In the genomic region with DNA sequence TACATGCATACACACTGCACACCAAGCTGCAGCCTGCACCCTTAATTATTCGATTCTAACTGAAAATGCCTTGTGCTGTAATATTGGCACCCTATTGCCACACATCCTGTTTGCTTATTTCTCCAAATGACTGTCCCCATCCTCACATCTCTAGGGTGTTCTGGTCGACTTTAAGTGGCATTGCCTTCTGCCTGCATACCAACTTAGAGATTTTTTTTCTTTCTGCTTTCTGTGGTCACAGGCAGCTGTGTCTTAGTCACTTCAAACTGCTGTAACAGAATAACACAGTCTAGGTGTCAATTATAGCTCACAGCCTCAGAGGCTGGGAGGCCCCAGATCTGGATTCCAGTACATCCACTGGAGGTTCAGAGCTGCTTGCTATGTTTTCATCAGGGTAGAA, we compare ENCODE assay signal across 20 mouse cellular contexts. TPM values are rescaled to one million over a fixed set of nuclear protein-coding genes. Genes with fewer than 3 reads are reported as not detected.
DNase-seq lines count a peak whose midpoint lies in the region; ATAC-seq and TF ChIP-seq lines count a peak whose summit lies in the region.
"Had no signal": no experiment of that assay in that cellular context is flagged by ENCODE, and none has a peak within 500 bp of the region (broad histone marks: within the 10 kb centered on the region; RNA-seq: fewer than 3 reads in every experiment).

No protein-coding gene starts in this region.

- intact Hi-C loops in left cerebral cortex, postnatal 10 days (cut with DNase I), result no loop called here
- intact Hi-C loops in left cerebral cortex, postnatal 25 days (cut with DNase I), result no loop called here

- TF ChIP-seq POLR2A in CH12.LX (IDR thresholded peaks at IDR 0.05; ENCODE audit: low read depth, low read length), result no peak; the same call in 1 of the 2 replicates

- no peaks in the 10 kb centered on the region for H3K27me3 ChIP-seq in CH12.LX (replicated peaks)
- no peaks in the 10 kb centered on the region for H3K27me3 ChIP-seq in midbrain, embryonic 14.5 days (ENCODE audit: control insufficient read depth, insufficient read depth, low read length)
- H3K27me3 ChIP-seq: heart, embryonic 13.5 days; hindbrain, embryonic 13.5 days; intestine, embryonic 15.5 days; neural tube, embryonic 13.5 days had no signal

- TF ChIP-seq RAD21 in CH12.LX (IDR thresholded peaks at IDR 0.05; ENCODE audit: low read depth, low read length), result peak; percentile 27

- TF ChIP-seq CTCF in CH12.LX (conservative IDR thresholded peaks at IDR 0.05 in 1 of 2, IDR thresholded peaks at IDR 0.05 in 1 of 2; ENCODE audit: low read depth in 2 of 2, low read length in 2 of 2), result no peak

- peaks cover 16 to 69% of the 10 kb centered on the region in 2 experiments for H3K4me1 ChIP-seq in CH12.LX (ENCODE audit: control insufficient read depth in 1 of 2, insufficient read depth in 2 of 2)
- H3K4me1 ChIP-seq in midbrain, embryonic 14.5 days (ENCODE audit: control insufficient read depth, insufficient read depth, low read length), result no peaks in the 10 kb centered on the region
- H3K4me1 ChIP-seq: forebrain, embryonic 10.5 days; heart, embryonic 13.5 days; hindbrain, embryonic 13.5 days; intestine, embryonic 15.5 days; neural tube, embryonic 13.5 days had no signal

- peaks cover 43% of the 10 kb centered on the region for H3K79me2 ChIP-seq in CH12.LX (replicated peaks; ENCODE audit: control insufficient read depth, extremely low read depth, insufficient read depth, poor library complexity, severe bottlenecking)

- in situ Hi-C loops in CH12.LX (cut with MboI; ENCODE audit: low pct_ligation_motif_present, low pct_unique_long_range_greater_than_20kb, low sequenced_read_pairs), result no loop called here

- dilution Hi-C loops in CH12.LX (cut with MboI; ENCODE audit: extremely low pct_ligation_motif_present, extremely low pct_unique_long_range_greater_than_20kb, low sequenced_read_pairs), result no loop called here

- peaks cover 20% of the 10 kb centered on the region for H3K9me3 ChIP-seq in CH12.LX (replicated peaks; ENCODE audit: low read length)
- no peaks in the 10 kb centered on the region for H3K9me3 ChIP-seq in midbrain, embryonic 14.5 days (ENCODE audit: control insufficient read depth, low read length)
- H3K9me3 ChIP-seq: forebrain, embryonic 10.5 days; heart, embryonic 13.5 days; hindbrain, embryonic 13.5 days; intestine, embryonic 15.5 days; neural tube, embryonic 13.5 days had no signal

- H3K4me2 ChIP-seq in CH12.LX (ENCODE audit: insufficient read depth, low read depth, poor library complexity, severe bottlenecking), result peak overlapping the region; percentile 99
- H3K4me2 ChIP-seq in midbrain, embryonic 14.5 days (ENCODE audit: low read length), result no peak overlapping the region
- H3K4me2 ChIP-seq: heart, embryonic 13.5 days; hindbrain, embryonic 13.5 days; intestine, embryonic 15.5 days; neural tube, embryonic 13.5 days had no signal

- no peak overlapping the region for H3K4me3 ChIP-seq in CH12.LX (replicated peaks in 1 of 3; ENCODE audit: low read depth in 2 of 3, low read length in 2 of 3, poor library complexity in 1 of 3)
- no peak overlapping the region for H3K4me3 ChIP-seq in midbrain, embryonic 14.5 days (replicated peaks; ENCODE audit: low read depth, low read length)
- H3K4me3 ChIP-seq: forebrain, embryonic 10.5 days; heart, embryonic 13.5 days; hindbrain, embryonic 13.5 days; intestine, embryonic 15.5 days; neural tube, embryonic 13.5 days had no signal

- TF ChIP-seq EP300 in CH12.LX (IDR thresholded peaks at IDR 0.05; ENCODE audit: low read length), result peak; percentile 97

- peak; percentile 78 for DNase-seq in 416B (ENCODE audit: low read depth)
- peak; percentile 93 for DNase-seq in CH12.LX (ENCODE audit: extremely low read depth)
- DNase-seq in midbrain, embryonic 14.5 days, result no peak
- DNase-seq in testis, postnatal 10 days (ENCODE audit: low spot score), result no peak
- no peak for DNase-seq in left cerebral cortex, postnatal 10 days (ENCODE audit: extremely low spot score in 1 of 2, low spot score in 2 of 2)
- no peak for DNase-seq in left cerebral cortex, postnatal 25 days (ENCODE audit: low spot score in 2 of 2)
- DNase-seq: adrenal gland, postnatal 10 days; cerebellum, adult 11-12 months; forebrain, postnatal 0 days; kidney, postnatal 36 days; right cerebral cortex, adult 18-20 months; thymus, postnatal 25 days had no signal

- peak; percentile 71 for ATAC-seq in common myeloid progenitor, adult 5-6 weeks (replicated peaks; ENCODE audit: low read depth, poor library complexity, severe bottlenecking)
- ATAC-seq in megakaryocyte, adult 5-6 weeks (ENCODE audit: poor library complexity, severe bottlenecking), result peak; percentile 63
- no peak for ATAC-seq in midbrain, embryonic 14.5 days (ENCODE audit: low FRiP score, low TSS enrichment)
- ATAC-seq: forebrain, postnatal 0 days; intestine, embryonic 15.5 days; lung, postnatal 0 days had no signal

- peak overlapping the region; percentile 84 for H3K9ac ChIP-seq in CH12.LX (ENCODE audit: insufficient read depth, low read depth)
- no peak overlapping the region for H3K9ac ChIP-seq in midbrain, embryonic 14.5 days (replicated peaks; ENCODE audit: low read length)
- H3K9ac ChIP-seq: forebrain, postnatal 0 days; heart, embryonic 13.5 days; hindbrain, embryonic 13.5 days; intestine, embryonic 15.5 days; neural tube, embryonic 13.5 days had no signal

- WGBS in midbrain, embryonic 14.5 days, result 77% methylated on average over 2 of the region's 2 CpGs

- peak overlapping the region; percentile 99 for H3K27ac ChIP-seq in CH12.LX (ENCODE audit: insufficient read depth, low read depth)
- H3K27ac ChIP-seq in midbrain, embryonic 14.5 days (replicated peaks; ENCODE audit: low read depth, low read length), result no peak overlapping the region
- H3K27ac ChIP-seq: forebrain, embryonic 10.5 days; heart, embryonic 13.5 days; hindbrain, embryonic 13.5 days; intestine, embryonic 15.5 days; neural tube, embryonic 13.5 days had no signal

- peaks cover 35 to 58% of the 10 kb centered on the region in 2 experiments for H3K36me3 ChIP-seq in CH12.LX (replicated peaks in 1 of 2; ENCODE audit: control insufficient read depth in 1 of 2, insufficient read depth in 1 of 2, low read length in 1 of 2)
- H3K36me3 ChIP-seq in midbrain, embryonic 14.5 days (ENCODE audit: control insufficient read depth, insufficient read depth, low read length), result no peaks in the 10 kb centered on the region
- H3K36me3 ChIP-seq: forebrain, embryonic 10.5 days; heart, embryonic 13.5 days; hindbrain, embryonic 13.5 days; intestine, embryonic 15.5 days; neural tube, embryonic 13.5 days had no signal

TF ChIP-seq in CH12.LX, 34 proteins besides CTCF, POLR2A, EP300 and RAD21 (continues in another document):
- peak; percentile 21; the same call in 1 of the 2 replicates for TF ChIP-seq SMC3 (IDR thresholded peaks at IDR 0.05; ENCODE audit: low read depth, low read length)
- no peak for TF ChIP-seq MAX (IDR thresholded peaks at IDR 0.05; ENCODE audit: low read length)
- TF ChIP-seq MAZ (IDR thresholded peaks at IDR 0.05; ENCODE audit: low read depth, low read length), result 0 out of 2 replicates have a peak, but pooled peaks have one; percentile 79
- 0 out of 2 replicates have a peak, but pooled peaks have one; percentile 52 for TF ChIP-seq KAT2A (IDR thresholded peaks at IDR 0.05; ENCODE audit: insufficient replicate concordance, low read length)
- TF ChIP-seq JUN (IDR thresholded peaks at IDR 0.05; ENCODE audit: insufficient read depth, low read depth, low read length), result peak; percentile 86
- TF ChIP-seq TCF12 (IDR thresholded peaks at IDR 0.05; ENCODE audit: low read depth, low read length), result peak; percentile 95
- peak; percentile 35; the same call in 1 of the 2 replicates for TF ChIP-seq ELF1 (IDR thresholded peaks at IDR 0.05; ENCODE audit: low read depth, low read length)
- 0 out of 2 replicates have a peak, but pooled peaks have one; percentile 28 for TF ChIP-seq UBTF (IDR thresholded peaks at IDR 0.05; ENCODE audit: low read depth, low read length)
- peak; percentile 90 for TF ChIP-seq SIN3A (IDR thresholded peaks at IDR 0.05; ENCODE audit: low read length)
- TF ChIP-seq ZNF384 (IDR thresholded peaks at IDR 0.05; ENCODE audit: low read depth, low read length), result peak; percentile 98
- no peak for TF ChIP-seq ZC3H11A (IDR thresholded peaks at IDR 0.05; ENCODE audit: low read depth, low read length)
- no peak for TF ChIP-seq ZMIZ1 (IDR thresholded peaks at IDR 0.05; ENCODE audit: low read depth, low read length)
- no peak; the same call in 1 of the 2 replicates for TF ChIP-seq HCFC1 (IDR thresholded peaks at IDR 0.05; ENCODE audit: low read depth, low read length)
- TF ChIP-seq TBP (conservative IDR thresholded peaks at IDR 0.05; ENCODE audit: low read depth, low read length), result 0 out of 2 replicates have a peak, but pooled peaks have one; percentile 13
- TF ChIP-seq USF1 (IDR thresholded peaks at IDR 0.05; ENCODE audit: low read depth, low read length), result no peak
- TF ChIP-seq ETS1 (conservative IDR thresholded peaks at IDR 0.05; ENCODE audit: low read depth, low read length), result peak; percentile 97
- peak; percentile 89 for TF ChIP-seq BHLHE40 (IDR thresholded peaks at IDR 0.05; ENCODE audit: low read depth, low read length)
- TF ChIP-seq NRF1 (IDR thresholded peaks at IDR 0.05; ENCODE audit: low read depth, low read length), result no peak
- peak; percentile 80 for TF ChIP-seq CHD2 (IDR thresholded peaks at IDR 0.05; ENCODE audit: low read length)
- no peak for TF ChIP-seq NELFE (IDR thresholded peaks at IDR 0.05; ENCODE audit: low read depth, low read length)
- peak; percentile 81 for TF ChIP-seq MAFK (IDR thresholded peaks at IDR 0.05; ENCODE audit: insufficient replicate concordance, low read length)
- no peak for TF ChIP-seq USF2 (conservative IDR thresholded peaks at IDR 0.05; ENCODE audit: low read depth, low read length)
- peak; percentile 83 for TF ChIP-seq RCOR1 (conservative IDR thresholded peaks at IDR 0.05; ENCODE audit: low read depth, low read length)
- TF ChIP-seq POLR2AphosphoS2 (IDR thresholded peaks at IDR 0.05; ENCODE audit: low read depth, low read length), result no peak
- no peak for TF ChIP-seq GABPA (IDR thresholded peaks at IDR 0.05; ENCODE audit: insufficient replicate concordance, low read depth, low read length)
- TF ChIP-seq MYC (IDR thresholded peaks at IDR 0.05; ENCODE audit: low read depth, low read length), result peak; percentile 78

RNA-seq across cellular contexts. Expression of gene Nlrc5, which starts 24.4 kb away (rescaled TPM):
- 58.6 and 73.0 TPM in 2 replicates for total RNA-seq in CH12.LX (2012; rRNA removed)
- total RNA-seq in CH12.LX (2014; rRNA removed), result 58.1 and 60.2 TPM in 2 replicates
- 72.5 and 75.2 TPM in 2 replicates for polyA plus RNA-seq in CH12.LX (2012; ENCODE audit: insufficient read length, low read depth)
- total RNA-seq in common myeloid progenitor, adult 5-6 weeks (2017), result 42.9 and 52.2 TPM in 2 replicates
- total RNA-seq in megakaryocyte, adult 5-6 weeks (2015), result 29.2 and 32.2 TPM in 2 replicates
- total RNA-seq in megakaryocyte, adult 5-6 weeks (2017), result 27.4 and 28.2 TPM in 2 replicates
- 0.32 and 1.2 TPM in 2 replicates for polyA plus RNA-seq in midbrain, embryonic 14.5 days (2014; fragmentation: Nextera tagmentation; extraction: Ambion mirVana)
- under 1 TPM; 0.61 to 0.77 TPM for total RNA-seq in left cerebral cortex, postnatal 10 days (2021)
- total RNA-seq in left cerebral cortex, postnatal 25 days (2021), result under 1 TPM; 0.21 to 0.71 TPM

Comparison
In these comparisons a context has a peak if more than half of its experiments do, and no peak if none do; other contexts are left out.
1. DNase-seq: peak in 416B (single experiment) and CH12.LX (single experiment); none in midbrain, embryonic 14.5 days (single experiment), testis, postnatal 10 days (single experiment), left cerebral cortex, postnatal 10 days (0 of 2) and left cerebral cortex, postnatal 25 days (0 of 2).
2. RNA of gene Nlrc5, which starts 24.4 kb away (total RNA-seq): 58.1 to 73.0 TPM in CH12.LX, 42.9 to 52.2 TPM in common myeloid progenitor, adult 5-6 weeks and 27.4 to 32.2 TPM in megakaryocyte, adult 5-6 weeks; 0.61 to 0.77 TPM in left cerebral cortex, postnatal 10 days and 0.21 to 0.71 TPM in left cerebral cortex, postnatal 25 days; every median in the first group is over 10 times any median in the second.